Mouse (Mus musculus): ENCODE results near the gene Hcst. TPM values are rescaled to one million over a fixed set of nuclear protein-coding genes. Genes with fewer than 3 reads are reported as not detected.

Hcst gene
- not detected for total RNA-seq (2021)

GRCm38 (mm10) chr7:30419561-30420499 lies at the start of gene Hcst:
TSS of gene Hcst (minus strand) at chr7:30419854.
- DNase-seq: no peak
- intact Hi-C loops (cut with DNase I): loop anchor here (10.0 kb wide), 1 partner anchor 45 kb away; no protein-coding TSS in a partner anchor

DNA sequence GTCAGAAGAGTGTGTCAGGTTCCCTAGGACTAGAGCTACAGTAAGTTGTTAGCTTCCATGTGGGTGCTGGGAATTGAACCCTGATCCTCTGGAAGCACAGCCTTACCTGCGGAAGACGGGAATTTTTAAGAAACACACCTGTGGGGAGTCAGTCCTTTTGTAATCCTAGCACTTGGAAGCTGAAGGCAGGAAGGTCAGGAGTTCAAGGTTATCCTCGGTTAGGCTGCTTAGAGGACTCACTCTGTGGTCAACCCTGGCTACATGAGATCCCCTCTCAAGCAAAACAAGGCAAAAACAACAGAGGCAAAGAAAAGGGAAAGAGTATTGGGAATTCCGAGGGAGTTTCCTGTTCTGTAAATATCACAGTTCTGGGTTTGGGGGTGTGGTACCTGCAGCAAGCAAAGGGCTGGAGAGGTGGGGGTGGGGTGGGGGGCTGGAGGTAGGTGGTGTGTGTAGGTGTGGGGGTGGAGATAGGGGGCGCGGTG lies 45.2 kb upstream of the Hcst start:
- intact Hi-C loops (cut with DNase I): no loop called here
- DNase-seq: no peak

DNA sequence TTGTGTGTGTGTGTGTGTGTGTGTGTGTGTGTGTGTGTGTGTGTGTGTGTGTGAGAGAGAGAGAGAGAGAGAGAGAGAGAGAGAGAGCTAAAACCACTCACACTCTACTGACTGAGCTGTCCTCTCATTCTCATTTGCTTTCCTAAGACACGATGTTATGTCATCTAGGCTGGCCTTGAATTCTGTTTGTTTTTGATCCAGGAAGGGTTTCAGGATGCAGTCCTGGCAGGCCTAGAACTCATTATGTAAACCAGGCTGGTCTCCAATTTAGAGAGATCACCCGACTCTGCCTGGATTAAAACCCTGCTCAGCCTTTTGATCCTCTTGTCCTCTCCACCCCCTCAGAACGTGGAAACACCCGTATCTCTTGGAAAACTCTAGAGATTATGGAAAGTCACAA lies 44.3 kb upstream of the Hcst start:
- intact Hi-C loops (cut with DNase I): no loop called here
- DNase-seq: no peak

GRCm38 (mm10) chr7:30463568-30463967 lies 43.9 kb upstream of the Hcst start:
- DNase-seq: no peak
- intact Hi-C loops (cut with DNase I): no loop called here

- DNase-seq: no peak
- intact Hi-C loops (cut with DNase I): no loop called here
These were observed 39.8 kb upstream of the Hcst start for GRCm38 (mm10) chr7:30459484-30459883.

GRCm38 (mm10) chr7:30457629-30458330 lies 38.1 kb upstream of the Hcst start, which contains the start of the genes Kirrel2 and Nphs1:
TSS of gene Kirrel2 (minus strand) at chr7:30457690.
TSS of gene Nphs1 (plus strand) at chr7:30458315.
- intact Hi-C loops (cut with DNase I): no loop called here
- peak; percentile 85 for DNase-seq

GRCm38 (mm10) chr7:30456911-30457628 lies 37.4 kb upstream of the Hcst start:
- intact Hi-C loops (cut with DNase I): no loop called here
- no peak for DNase-seq

DNA sequence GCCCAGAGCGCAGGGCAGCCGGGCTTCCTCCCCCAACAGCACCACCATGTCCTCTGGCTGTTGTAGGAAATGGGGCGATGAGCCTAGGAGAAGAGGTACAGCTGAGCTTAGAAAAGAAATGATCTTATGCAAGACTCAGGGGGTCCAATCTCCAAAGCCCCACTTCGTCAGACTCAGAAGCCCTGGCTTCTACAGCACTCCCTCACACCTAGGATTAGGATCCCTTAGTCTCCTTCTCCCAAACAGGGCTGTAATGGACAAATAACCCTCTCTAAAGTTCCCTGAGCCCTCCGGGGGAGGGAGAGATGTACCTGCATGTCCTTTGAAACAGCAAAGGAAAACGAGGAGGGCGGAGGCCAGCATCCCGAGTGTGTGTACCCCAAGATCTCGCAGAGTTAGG lies 36.8 kb upstream of the Hcst start:
- intact Hi-C loops (cut with DNase I): no loop called here
- no peak for DNase-seq

DNA sequence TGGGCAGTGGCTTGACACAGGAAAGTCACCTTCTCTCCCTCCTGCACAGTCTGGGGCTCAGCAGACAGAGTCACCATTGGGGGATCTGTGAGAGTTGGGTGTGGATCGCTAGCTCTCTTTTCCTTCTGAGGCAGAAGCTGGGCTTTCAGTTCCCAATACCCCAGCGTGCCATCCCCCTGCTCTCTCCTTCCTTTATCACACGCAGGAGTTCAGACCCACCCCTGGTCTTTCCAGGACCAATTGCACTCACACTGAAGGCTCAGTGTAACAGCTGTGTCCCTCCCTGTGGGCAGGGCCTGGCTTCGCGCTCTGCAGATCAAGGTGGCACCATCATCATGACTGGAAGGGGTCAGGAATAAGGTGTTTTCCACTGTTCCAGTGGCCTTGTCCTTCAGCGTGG lies 34.6 kb upstream of the Hcst start:
- intact Hi-C loops (cut with DNase I): no loop called here
- DNase-seq: no peak

DNA sequence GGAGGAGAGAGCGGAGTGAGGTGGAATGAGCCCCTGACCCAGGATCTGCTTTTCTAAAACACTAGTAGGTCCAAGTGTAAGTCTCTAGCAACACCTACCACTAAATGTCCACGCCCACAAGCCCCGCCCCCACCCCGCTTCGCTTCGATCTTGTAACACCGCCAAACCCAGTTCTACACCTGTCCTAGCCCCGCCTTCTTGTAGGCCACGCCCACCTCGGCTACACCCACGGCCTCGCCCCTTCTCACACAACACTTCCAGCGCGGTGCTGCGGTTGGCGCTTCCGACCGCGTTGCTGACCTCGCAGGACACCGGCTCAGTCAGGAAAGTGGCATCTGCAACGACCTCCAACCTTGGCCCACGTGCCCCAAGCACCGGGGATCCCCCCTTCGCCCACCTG lies 34.1 kb upstream of the Hcst start:
- no peak for DNase-seq
- intact Hi-C loops (cut with DNase I): no loop called here

DNA sequence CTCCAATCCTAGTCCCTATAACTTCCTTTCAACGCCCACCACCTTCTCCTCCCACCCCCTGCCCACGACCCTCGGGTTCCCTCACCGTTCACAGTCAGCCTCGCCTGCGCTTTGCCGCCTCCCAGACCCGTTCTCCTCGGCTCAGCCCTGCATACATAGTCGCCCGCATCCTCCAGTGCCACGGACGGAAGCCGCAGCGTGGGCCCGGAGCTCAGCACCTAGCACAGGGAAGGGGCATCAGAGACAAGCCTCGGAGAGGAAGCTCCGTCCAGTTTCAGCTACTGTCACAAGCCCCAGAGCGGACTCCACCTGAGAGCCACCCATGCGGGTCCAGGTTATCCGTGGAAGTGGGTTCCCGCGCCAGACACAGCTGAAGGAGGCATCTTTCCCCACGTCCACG lies 33.7 kb upstream of the Hcst start:
- intact Hi-C loops (cut with DNase I): no loop called here
- DNase-seq: no peak

- intact Hi-C loops (cut with DNase I): no loop called here
- DNase-seq: no peak
These were observed 30.6 kb upstream of the Hcst start for GRCm38 (mm10) chr7:30450241-30450640.

- intact Hi-C loops (cut with DNase I): loop anchor here (5.0 kb wide), 1 partner anchor 32 kb away; no protein-coding TSS in a partner anchor
- peak; percentile 74 for DNase-seq
These were observed 25.5 kb upstream of the Hcst start, which contains the start of gene Aplp1 for GRCm38 (mm10) chr7:30444971-30445751. TSS of gene Aplp1 (minus strand) at chr7:30445535.

DNA sequence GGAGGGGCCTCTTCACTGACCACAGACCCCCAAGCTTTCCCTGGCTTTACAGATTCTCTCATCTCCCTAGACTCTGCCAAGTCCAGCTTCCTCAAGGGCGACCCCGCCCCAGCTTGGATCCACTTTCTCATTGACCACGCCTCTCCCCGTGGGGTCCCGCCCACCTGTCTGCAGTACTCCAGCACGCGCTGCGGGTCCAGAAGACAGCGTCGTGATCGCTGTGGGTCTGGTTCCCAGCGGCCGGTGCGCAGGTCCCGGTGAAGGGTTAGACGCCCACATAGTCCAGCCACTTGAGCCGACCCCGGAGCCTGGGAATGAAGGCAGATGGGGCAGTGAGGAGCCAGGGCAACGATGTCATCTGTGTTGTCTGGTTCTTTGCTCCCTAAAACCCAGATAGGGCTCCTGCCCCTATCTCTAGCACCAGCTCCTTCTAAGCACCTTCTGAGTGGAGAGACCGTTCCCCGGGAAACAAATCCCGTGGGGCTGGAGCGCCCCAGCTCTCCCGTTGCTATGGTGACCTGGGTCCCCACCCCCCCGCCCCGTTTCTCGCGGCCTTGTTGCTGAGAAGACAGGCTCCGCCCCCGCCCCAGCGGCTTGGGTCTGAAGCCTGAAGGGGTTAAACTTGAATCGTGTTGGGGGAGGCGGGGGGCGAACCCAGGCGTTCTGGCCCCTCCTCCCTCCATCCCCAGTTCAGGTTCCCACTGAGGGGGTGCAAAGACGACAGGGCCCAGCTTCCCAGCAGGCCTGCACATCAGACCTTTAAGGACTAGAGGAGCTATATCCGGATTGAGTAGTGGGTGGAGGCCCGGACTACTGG lies 24.7 kb upstream of the Hcst start:
- peak; percentile 78 for DNase-seq
- intact Hi-C loops (cut with DNase I): loop anchor here (5.0 kb wide), 1 partner anchor 33 kb away; no protein-coding TSS in a partner anchor

GRCm38 (mm10) chr7:30443696-30444095 lies 24.0 kb upstream of the Hcst start:
- intact Hi-C loops (cut with DNase I): loop anchor here (5.0 kb wide), 1 partner anchor 34 kb away; no protein-coding TSS in a partner anchor
- DNase-seq: no peak

DNA sequence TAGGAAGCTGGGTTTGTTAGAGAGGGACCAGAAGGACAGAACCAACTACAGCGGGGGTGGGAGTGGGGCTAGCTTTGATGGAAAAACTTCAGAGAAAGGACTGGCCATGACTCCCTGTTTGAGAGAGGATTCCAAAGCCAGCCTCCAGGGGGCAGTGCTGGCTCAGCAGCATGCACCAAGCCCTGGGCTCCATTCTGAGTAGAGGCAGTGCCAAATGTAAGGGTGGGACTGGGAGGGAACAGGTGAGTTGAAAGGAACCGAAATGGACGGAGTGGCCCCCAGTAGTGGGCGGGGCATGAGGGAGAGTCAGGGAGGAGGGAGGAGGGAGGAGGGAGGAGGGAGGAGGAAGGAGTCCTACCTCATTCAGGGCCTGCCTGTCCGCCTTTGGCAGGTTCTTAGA lies 21.0 kb upstream of the Hcst start:
- DNase-seq: peak; percentile 73
- intact Hi-C loops (cut with DNase I): loop anchor here (5.0 kb wide), 1 partner anchor 37 kb away; no protein-coding TSS in a partner anchor

DNA sequence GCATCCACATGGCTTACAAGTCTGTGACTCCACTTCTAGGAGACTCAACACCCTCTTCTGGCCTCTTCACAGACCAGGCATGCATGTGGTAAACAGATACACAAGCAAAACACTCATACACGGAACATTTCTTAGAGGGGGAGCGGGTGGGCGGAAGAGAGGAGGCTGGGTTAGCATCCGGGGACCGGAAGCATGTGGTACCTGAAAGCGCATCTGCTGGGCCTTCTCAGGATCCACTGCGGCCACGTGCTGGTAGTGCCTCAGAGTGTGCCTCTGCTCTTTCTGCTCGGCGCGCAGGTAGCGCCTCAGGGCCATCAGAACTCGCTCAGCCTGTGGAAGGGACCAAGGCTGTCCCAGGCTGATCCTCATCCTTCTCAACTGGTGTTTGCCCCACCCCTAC lies 20.1 kb upstream of the Hcst start:
- DNase-seq: no peak
- intact Hi-C loops (cut with DNase I): loop anchor here (5.0 kb wide), 1 partner anchor 38 kb away; no protein-coding TSS in a partner anchor

GRCm38 (mm10) chr7:30436879-30437278 lies 17.2 kb upstream of the Hcst start:
- no peak for DNase-seq
- intact Hi-C loops (cut with DNase I): no loop called here

- DNase-seq: no peak
- intact Hi-C loops (cut with DNase I): no loop called here
These were observed 15.5 kb upstream of the Hcst start for GRCm38 (mm10) chr7:30435156-30435555.

Measured in left cerebral cortex, postnatal 4 days (tissue).